ENCODE assay signal across 8 mouse cellular contexts in the genomic region with DNA sequence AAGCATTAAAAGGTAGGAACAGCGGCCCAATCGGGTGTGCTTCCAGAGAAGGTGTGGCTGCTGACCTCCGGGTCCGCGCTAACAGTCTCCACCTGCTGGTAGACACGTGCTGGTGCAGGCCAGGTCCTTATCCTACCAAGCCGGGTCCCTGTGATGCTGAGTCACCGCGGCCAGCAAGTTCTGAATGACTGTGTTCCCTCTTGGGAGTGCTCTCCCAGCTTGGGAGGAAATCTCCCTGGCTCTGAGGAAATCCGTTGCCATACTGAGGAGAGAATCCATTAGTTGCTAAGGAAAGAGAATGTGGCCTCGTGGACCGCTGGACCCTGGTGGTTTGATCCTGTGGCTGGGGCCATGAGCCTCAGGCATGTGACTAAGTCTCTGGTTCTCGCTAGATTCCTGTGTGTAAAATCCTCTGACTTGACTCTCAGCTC.
DNase-seq lines count a peak whose midpoint lies in the region; TF ChIP-seq lines count a peak whose summit lies in the region.

No protein-coding gene starts in this region.

- H3K27ac ChIP-seq in embryonic fibroblast, embryonic 13.5 days (ENCODE audit: insufficient read depth, low read length) = no peak overlapping the region

- H3K4me3 ChIP-seq in embryonic fibroblast, embryonic 13.5 days (ENCODE audit: insufficient read depth, low read length) = no peak overlapping the region
- no peak overlapping the region for H3K4me3 ChIP-seq in lung, adult 2 months (replicated peaks; ENCODE audit: extremely low read depth, low read depth, low read length)

- peak; percentile 76; the same call in 1 of the 2 replicates for TF ChIP-seq CTCF in embryonic fibroblast, embryonic 13.5 days (IDR thresholded peaks at IDR 0.05; ENCODE audit: borderline replicate concordance, insufficient read depth, low read length)
- TF ChIP-seq CTCF in lung, adult 2 months (IDR thresholded peaks at IDR 0.05; ENCODE audit: insufficient read depth, low read length) = peak; percentile 85

- H3K4me1 ChIP-seq in embryonic fibroblast, embryonic 13.5 days (ENCODE audit: control insufficient read depth, insufficient read depth, low read length) = 0 out of 2 replicates have a peak, but pooled peaks cover 2% of the 10 kb centered on the region
- H3K4me1 ChIP-seq in lung, adult 2 months (ENCODE audit: control insufficient read depth, insufficient read depth, low read length) = peaks cover 3% of the 10 kb centered on the region; the same call in 1 of the 2 replicates

- peak; percentile 93 for DNase-seq in ES-CJ7 (ENCODE audit: low read depth, low spot score)
- DNase-seq in adrenal gland, postnatal 4 days (ENCODE audit: low spot score in 2 of 2) = peak; percentile 64 to 79
- peak; percentile 92 to 95 for DNase-seq in heart, postnatal 10 days
- peak; percentile 19 to 56 for DNase-seq in layer of hippocampus, adult 8-10 months (ENCODE audit: low spot score in 2 of 2)
- DNase-seq in lung, adult 2 months = peak; percentile 87
- DNase-seq in retina, postnatal 1 day = peak; percentile 79
- DNase-seq in urinary bladder, adult 18-20 months (ENCODE audit: low spot score in 2 of 2) = peak; percentile 76 to 82

- 9% methylated on average over 13 of the region's 13 CpGs for WGBS in lung, adult 2 months

- no peak for TF ChIP-seq POLR2A in embryonic fibroblast, embryonic 13.5 days (IDR thresholded peaks at IDR 0.05; ENCODE audit: low read depth, low read length)
- no peak for TF ChIP-seq POLR2A in lung, adult 2 months (IDR thresholded peaks at IDR 0.05; ENCODE audit: borderline replicate concordance, extremely low read depth, low read depth, low read length)

- intact Hi-C loops in heart, postnatal 10 days (cut with DNase I) = loop anchor here (5.0 kb wide), 3 partner anchors 81 to 384 kb away; no protein-coding TSS in a partner anchor

Comparison
In these comparisons a context has a peak if more than half of its experiments do, and no peak if none do; other contexts are left out.
1. DNase-seq: peak in every context shown above with its lines; median percentile 94 in heart, postnatal 10 days; 93 in ES-CJ7; 87 in lung, adult 2 months; 79 in retina, postnatal 1 day; 79 in urinary bladder, adult 18-20 months; 72 in adrenal gland, postnatal 4 days; 38 in layer of hippocampus, adult 8-10 months.